Mouse (Mus musculus): ENCODE data around the gene Pde1a.

DNA sequence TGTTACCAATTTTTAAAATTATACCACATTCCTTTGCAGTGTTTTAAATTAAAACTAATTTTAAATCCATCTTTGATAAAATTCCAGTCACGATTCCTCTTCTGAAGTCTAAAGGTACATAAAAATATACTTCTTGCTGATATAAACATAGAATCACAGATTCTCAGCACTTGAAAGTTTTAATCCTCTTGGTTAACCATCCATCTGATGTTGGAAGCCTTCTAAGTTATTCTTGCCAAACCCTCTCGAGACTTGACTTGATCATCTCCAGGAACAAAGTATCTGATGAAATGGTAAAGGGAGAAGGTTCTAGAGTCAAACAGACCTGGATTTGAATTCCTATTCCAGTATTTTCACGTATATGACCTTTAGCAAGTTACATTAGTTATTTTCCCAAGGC is 28.9 kb upstream of the Pde1a start:
- TF ChIP-seq POLR2A (IDR thresholded peaks at IDR 0.05; ENCODE audit: borderline replicate concordance, extremely low read depth, insufficient read depth, insufficient read length, poor library complexity, severe bottlenecking) (no peak), CTCF (IDR thresholded peaks at IDR 0.05; ENCODE audit: borderline replicate concordance, extremely low read depth, insufficient read depth, insufficient read length) (no peak)

Measured in brain, embryonic 14.5 days (tissue).